ENCODE assay signal across 28 mouse cellular contexts in the genomic region with DNA sequence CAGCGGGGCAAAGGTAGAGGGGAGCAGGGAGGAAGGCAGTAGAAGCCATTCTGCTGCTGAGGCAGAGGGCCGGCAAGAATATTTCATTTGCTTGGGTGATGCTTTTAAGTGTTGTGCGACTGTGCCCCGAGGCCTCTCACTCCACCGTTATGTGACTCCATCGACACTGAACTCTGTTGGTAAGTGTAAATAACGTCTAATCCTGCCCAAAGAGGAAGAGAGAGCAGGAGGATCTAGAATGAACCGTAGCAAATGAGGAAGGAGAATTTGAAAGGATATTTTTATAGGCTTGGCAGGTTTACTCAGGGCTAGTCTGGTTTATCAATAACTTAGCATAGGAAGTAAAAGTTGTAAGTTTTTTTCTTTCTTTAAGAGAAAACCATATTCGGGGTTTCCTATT. TPM values are rescaled to one million over a fixed set of nuclear protein-coding genes. Genes with fewer than 3 reads are reported as not detected.
DNase-seq lines count a peak whose midpoint lies in the region; ATAC-seq and TF ChIP-seq lines count a peak whose summit lies in the region.
"Had no signal": no experiment of that assay in that cellular context is flagged by ENCODE, and none has a peak within 500 bp of the region (broad histone marks: within the 10 kb centered on the region; RNA-seq: fewer than 3 reads in every experiment).

No protein-coding gene starts in this region.

- H3K4me3 ChIP-seq in spleen, adult 2 months (ENCODE audit: extremely low read depth, insufficient read depth, insufficient read length), result no peak overlapping the region
- H3K4me3 ChIP-seq in small intestine, adult 2 months (ENCODE audit: low read depth, low read length), result no peak overlapping the region
- H3K4me3 ChIP-seq: embryonic facial prominence, embryonic 12.5 days; embryonic facial prominence, embryonic 15.5 days; erythroblast, embryonic 14.5 days; forebrain, embryonic 12.5 days; heart, embryonic 12.5 days; heart, embryonic 15.5 days; hindbrain, embryonic 10.5 days; hindbrain, embryonic 13.5 days had no signal

- peak; percentile 79 for ATAC-seq in granulocyte monocyte progenitor cell, adult 5-6 weeks (replicated peaks; ENCODE audit: poor library complexity, severe bottlenecking)
- ATAC-seq in activated CD4-positive, CD25-positive, alpha-beta regulatory T cell, adult 4 months, result no peak
- ATAC-seq: forebrain, embryonic 16.5 days; hindbrain, embryonic 16.5 days had no signal

- H3K27ac ChIP-seq in spleen, adult 2 months (ENCODE audit: insufficient read depth, low read length), result peak overlapping the region; percentile 5; the same call in 1 of the 2 replicates
- H3K27ac ChIP-seq in small intestine, adult 2 months (ENCODE audit: insufficient read depth, low read depth, low read length), result peak overlapping the region; percentile 77
- H3K27ac ChIP-seq: embryonic facial prominence, embryonic 12.5 days; embryonic facial prominence, embryonic 15.5 days; forebrain, embryonic 12.5 days; heart, embryonic 15.5 days; hindbrain, embryonic 10.5 days; hindbrain, embryonic 13.5 days had no signal

- no peak for TF ChIP-seq CTCF in spleen, adult 2 months (IDR thresholded peaks at IDR 0.05; ENCODE audit: extremely low read depth, insufficient read depth, insufficient read length, insufficient replicate concordance)
- TF ChIP-seq CTCF in small intestine, adult 2 months (IDR thresholded peaks at IDR 0.05; ENCODE audit: extremely low read depth, insufficient read length, insufficient replicate concordance, low read depth, low read length), result no peak

- H3K36me3 ChIP-seq in spleen, adult 2 months (ENCODE audit: control insufficient read depth, insufficient read depth, low read length), result no peaks in the 10 kb centered on the region
- peaks cover 21% of the 10 kb centered on the region for H3K36me3 ChIP-seq in small intestine, adult 2 months (ENCODE audit: control insufficient read depth, insufficient read depth, low read length)

- no peaks in the 10 kb centered on the region for H3K4me1 ChIP-seq in spleen, adult 2 months (ENCODE audit: control insufficient read depth, insufficient read depth, insufficient read length)
- H3K4me1 ChIP-seq in small intestine, adult 2 months (ENCODE audit: control insufficient read depth, insufficient read depth, insufficient read length, low read length), result peaks cover 30% of the 10 kb centered on the region
- H3K4me1 ChIP-seq: embryonic facial prominence, embryonic 12.5 days; embryonic facial prominence, embryonic 15.5 days; heart, embryonic 12.5 days; heart, embryonic 15.5 days; hindbrain, embryonic 13.5 days had no signal

- WGBS in spleen, adult 2 months, result 54% methylated on average over 9 of the region's 9 CpGs
- WGBS in small intestine, adult 2 months, result 27% methylated on average over 9 of the region's 9 CpGs

- no peaks in the 10 kb centered on the region for H3K27me3 ChIP-seq in spleen, adult 2 months (ENCODE audit: control insufficient read depth, insufficient read depth, low read length)
- H3K27me3 ChIP-seq in small intestine, adult 2 months (ENCODE audit: control insufficient read depth, insufficient read depth, low read length), result no peaks in the 10 kb centered on the region
- H3K27me3 ChIP-seq: embryonic facial prominence, embryonic 12.5 days; embryonic facial prominence, embryonic 15.5 days; forebrain, embryonic 12.5 days; heart, embryonic 12.5 days; heart, embryonic 15.5 days; hindbrain, embryonic 13.5 days had no signal

- DNase-seq in spleen, adult 2 months (ENCODE audit: low read depth in 1 of 2, low spot score in 2 of 2), result no peak
- no peak for DNase-seq in spleen, postnatal 4 days (ENCODE audit: low spot score in 2 of 2)
- DNase-seq in heart, adult 18-20 months, result no peak
- DNase-seq: adrenal gland, postnatal 10 days; adrenal gland, postnatal 36 days; cerebellum, adult 18-20 months; cerebellum, adult 9-10 months; cerebellum, postnatal 14 days; gastrocnemius, postnatal 10 days; gastrocnemius, postnatal 36 days; heart, adult 11 months; heart, postnatal 10 days; heart, postnatal 36 days had no signal

- TF ChIP-seq POLR2A in spleen, adult 2 months (IDR thresholded peaks at IDR 0.05; ENCODE audit: low read depth, low read length), result no peak
- TF ChIP-seq POLR2A in small intestine, adult 2 months (IDR thresholded peaks at IDR 0.05; ENCODE audit: low read depth, low read length), result no peak

RNA-seq across cellular contexts. Expression of gene B4galt4, which starts 27.5 kb away (rescaled TPM):
- polyA plus RNA-seq in spleen, adult 2 months (2012; rRNA removed), result 1.5 and 2.3 TPM in 2 replicates
- total RNA-seq in granulocyte monocyte progenitor cell, adult 5-6 weeks (2014; fragmentation: Nextera tagmentation), result 62.7 and 65.3 TPM in 2 replicates
- total RNA-seq in granulocyte monocyte progenitor cell, adult 5-6 weeks (2017), result 58.2 and 61.1 TPM in 2 replicates
- polyA plus RNA-seq in small intestine, adult 2 months (2012; rRNA removed), result 5.1 and 8.7 TPM in 2 replicates
- polyA plus RNA-seq in activated CD4-positive, CD25-positive, alpha-beta regulatory T cell, adult 4 months (2017; shearing (Covaris generic)), result 10 to 100 TPM; 11.7 to 11.9 TPM
- 10 to 100 TPM; 10.3 to 16.1 TPM for total RNA-seq in heart, adult 18-20 months (2021)
- polyA plus RNA-seq: erythroblast, embryonic 14.5 days had no signal

RNA-seq across cellular contexts. Expression of gene Upk1b, which starts 30.6 kb away (rescaled TPM):
- polyA plus RNA-seq in spleen, adult 2 months (2012; rRNA removed), result 1.4 and 1.7 TPM in 2 replicates
- total RNA-seq in granulocyte monocyte progenitor cell, adult 5-6 weeks (2014; fragmentation: Nextera tagmentation), result not detected in 2 replicates
- total RNA-seq in granulocyte monocyte progenitor cell, adult 5-6 weeks (2017), result 0.39 TPM in 1 of 2 replicates, not detected in the other
- 2.4 and 4.2 TPM in 2 replicates for polyA plus RNA-seq in small intestine, adult 2 months (2012; rRNA removed)
- polyA plus RNA-seq in activated CD4-positive, CD25-positive, alpha-beta regulatory T cell, adult 4 months (2017; shearing (Covaris generic)), result not detected
- total RNA-seq in heart, adult 18-20 months (2021), result 1 to 10 TPM; 2.5 to 6.2 TPM
- total RNA-seq: gastrocnemius, adult 18-20 months; gastrocnemius, postnatal 10 days; gastrocnemius, postnatal 36 days had no signal
- polyA plus RNA-seq: erythroblast, embryonic 14.5 days had no signal

RNA-seq across cellular contexts. Expression of gene Arhgap31, which starts 56.5 kb away (rescaled TPM):
- polyA plus RNA-seq in spleen, adult 2 months (2012; rRNA removed), result 3.7 and 3.8 TPM in 2 replicates
- 17.4 and 18.3 TPM in 2 replicates for total RNA-seq in granulocyte monocyte progenitor cell, adult 5-6 weeks (2014; fragmentation: Nextera tagmentation)
- 6.5 and 7.7 TPM in 2 replicates for total RNA-seq in granulocyte monocyte progenitor cell, adult 5-6 weeks (2017)
- 2.0 and 4.0 TPM in 2 replicates for polyA plus RNA-seq in small intestine, adult 2 months (2012; rRNA removed)
- 10 to 100 TPM; 19.6 to 19.9 TPM for polyA plus RNA-seq in activated CD4-positive, CD25-positive, alpha-beta regulatory T cell, adult 4 months (2017; shearing (Covaris generic))
- 10 to 100 TPM; 39.6 to 40.8 TPM for total RNA-seq in heart, adult 18-20 months (2021)

RNA-seq across cellular contexts. Expression of gene 4930435E12Rik, which starts 59.0 kb away (rescaled TPM):
- not detected in 2 replicates for polyA plus RNA-seq in spleen, adult 2 months (2012; rRNA removed)
- total RNA-seq in granulocyte monocyte progenitor cell, adult 5-6 weeks (2014; fragmentation: Nextera tagmentation), result not detected in 2 replicates
- not detected in 2 replicates for total RNA-seq in granulocyte monocyte progenitor cell, adult 5-6 weeks (2017)
- polyA plus RNA-seq in small intestine, adult 2 months (2012; rRNA removed), result not detected in 2 replicates
- polyA plus RNA-seq in activated CD4-positive, CD25-positive, alpha-beta regulatory T cell, adult 4 months (2017; shearing (Covaris generic)), result not detected
- not detected for total RNA-seq in heart, adult 18-20 months (2021)
- total RNA-seq: adrenal gland, adult 18-20 months; adrenal gland, postnatal 10 days; adrenal gland, postnatal 36 days; gastrocnemius, adult 18-20 months; gastrocnemius, postnatal 10 days; gastrocnemius, postnatal 36 days; heart, postnatal 10 days; heart, postnatal 36 days had no signal
- polyA plus RNA-seq: embryonic facial prominence, embryonic 12.5 days; embryonic facial prominence, embryonic 15.5 days; erythroblast, embryonic 14.5 days; forebrain, embryonic 12.5 days; forebrain, embryonic 16.5 days; heart, embryonic 12.5 days; heart, embryonic 15.5 days; hindbrain, embryonic 10.5 days; hindbrain, embryonic 13.5 days; hindbrain, embryonic 16.5 days had no signal
